Comparison of ENCODE assay signal across 1 mouse cellular context in genomic region chr12:80004575-80004974, GRCm38 (mm10).
TF ChIP-seq lines count a peak whose summit lies in the region.

No protein-coding gene starts in this region.

TF ChIP-seq in CH12.LX, 34 proteins besides CTCF, POLR2A, EP300 and RAD21 (continued from another document):
- TF ChIP-seq TCF12 (IDR thresholded peaks at IDR 0.05; ENCODE audit: low read depth, low read length): peak; percentile 84
- TF ChIP-seq HCFC1 (IDR thresholded peaks at IDR 0.05; ENCODE audit: low read depth, low read length): peak; percentile 26; the same call in 1 of the 2 replicates
- no peak for TF ChIP-seq USF2 (conservative IDR thresholded peaks at IDR 0.05; ENCODE audit: low read depth, low read length)
- peak; percentile 90 for TF ChIP-seq ETS1 (conservative IDR thresholded peaks at IDR 0.05; ENCODE audit: low read depth, low read length)
- no peak for TF ChIP-seq ZKSCAN1 (IDR thresholded peaks at IDR 0.05; ENCODE audit: borderline replicate concordance, low read depth, low read length)
- TF ChIP-seq JUN (IDR thresholded peaks at IDR 0.05; ENCODE audit: insufficient read depth, low read depth, low read length): peak; percentile 65
